Mouse (Mus musculus) heart, embryonic 11.5 days (tissue): ENCODE data around the gene Mcu. TPM values are rescaled to one million over a fixed set of nuclear protein-coding genes. Genes with fewer than 3 reads are reported as not detected.
A peak's percentile ranks its signal among the peaks of the same experiment; 100 is the strongest.

Experiments used
- ATAC-seq: fragments of 200-750 bp; cut with Nextera tagmentation; replicated peaks from 2 replicates; pipeline ENCODE4 v1.8.0; 2017; ENCODE audit warnings: moderate library complexity; ENCODE audit not compliant: insufficient number of reproducible peaks, low FRiP score, low TSS enrichment
- H3K27ac ChIP-seq: fragments of 300-500 bp; sonication (generic); 2 replicates; pipeline ENCODE4 v1.5.1; 2014; ENCODE audit warnings: mild to moderate bottlenecking, low read depth, low read length
- H3K27me3 ChIP-seq: fragments of 300-500 bp; sonication (generic); 2 replicates; pipeline ENCODE4 v1.6.1; 2014; ENCODE audit warnings: mild to moderate bottlenecking, low read length, mixed read lengths; ENCODE audit not compliant: control insufficient read depth, insufficient read depth
- H3K36me3 ChIP-seq: fragments of 300-500 bp; sonication (generic); 2 replicates; pipeline ENCODE4 v1.6.1; 2014; ENCODE audit warnings: mild to moderate bottlenecking, low read length, moderate library complexity, mixed read lengths; ENCODE audit not compliant: control insufficient read depth, insufficient read depth
- H3K4me1 ChIP-seq: fragments of 300-500 bp; sonication (generic); 2 replicates; pipeline ENCODE4 v1.6.1; 2014; ENCODE audit warnings: low read length; ENCODE audit not compliant: control insufficient read depth, insufficient read depth
- H3K4me2 ChIP-seq: fragments of 300-500 bp; sonication (generic); 2 replicates; pipeline ENCODE4 v1.6.1; 2014; ENCODE audit warnings: mild to moderate bottlenecking, moderate library complexity
- H3K4me3 ChIP-seq: fragments of 300-500 bp; sonication (generic); 2 replicates; pipeline ENCODE4 v1.5.1; 2014; ENCODE audit warnings: low read depth, low read length
- H3K9ac ChIP-seq: fragments of 300-500 bp; sonication (generic); 2 replicates; pipeline ENCODE4 v1.6.1; 2014; ENCODE audit warnings: mild to moderate bottlenecking, low read depth, low read length, moderate library complexity
- H3K9me3 ChIP-seq: fragments of 300-500 bp; sonication (generic); replicated peaks from 2 replicates; pipeline ENCODE4 v1.6.1; 2016; ENCODE audit warnings: low read length; ENCODE audit not compliant: control insufficient read depth
- WGBS: fragments of 180-500 bp; shearing (Covaris S2); extraction: QIAGEN DNeasy Blood & Tissue Kit; methylation state at CpG from one replicate; pipeline ENCODE4 v1.1.7; 2014; ENCODE audit not compliant: insufficient replicate concordance; 5-methylcytosine and 5-hydroxymethylcytosine counted together
- polyA plus RNA-seq: library from polyadenylated mRNA; unstranded; fragments of >200 nt; fragmentation: Nextera tagmentation; extraction: Ambion mirVana; gene quantifications from 2 replicates; pipeline ENCODE4 v1.2.1, GENCODE M21; 2014

The Mcu gene
- polyA plus RNA-seq, 1 experiment from 2014 or later, result 28.5 TPM

DNA sequence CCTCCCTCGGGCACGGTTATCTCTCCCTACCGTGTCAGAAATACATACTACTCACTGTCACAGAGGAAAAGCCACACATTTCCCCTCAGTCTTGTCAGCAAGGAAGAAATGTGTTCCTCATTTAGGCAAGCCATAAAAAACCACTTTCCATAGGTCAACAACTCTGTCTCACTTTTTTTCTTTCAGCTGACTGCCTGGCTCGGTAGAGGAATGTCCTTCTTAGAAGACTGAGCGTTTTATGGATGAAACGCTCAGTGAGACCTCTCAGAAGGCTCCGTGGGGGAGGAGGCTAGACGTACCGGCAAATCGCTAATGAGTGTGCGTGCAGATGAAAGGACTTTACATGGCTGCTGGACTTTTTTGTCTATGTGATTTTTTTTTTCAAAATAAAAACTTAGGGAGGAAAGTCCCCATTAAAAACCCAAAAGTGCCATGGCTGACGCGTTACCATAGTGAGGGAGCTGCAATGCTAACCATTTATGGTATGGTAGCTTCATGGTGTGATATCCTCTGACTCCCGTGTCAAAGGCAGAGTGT, 105.0 kb downstream of the Mcu start:
- H3K9ac ChIP-seq, result no peak overlapping the region

DNA sequence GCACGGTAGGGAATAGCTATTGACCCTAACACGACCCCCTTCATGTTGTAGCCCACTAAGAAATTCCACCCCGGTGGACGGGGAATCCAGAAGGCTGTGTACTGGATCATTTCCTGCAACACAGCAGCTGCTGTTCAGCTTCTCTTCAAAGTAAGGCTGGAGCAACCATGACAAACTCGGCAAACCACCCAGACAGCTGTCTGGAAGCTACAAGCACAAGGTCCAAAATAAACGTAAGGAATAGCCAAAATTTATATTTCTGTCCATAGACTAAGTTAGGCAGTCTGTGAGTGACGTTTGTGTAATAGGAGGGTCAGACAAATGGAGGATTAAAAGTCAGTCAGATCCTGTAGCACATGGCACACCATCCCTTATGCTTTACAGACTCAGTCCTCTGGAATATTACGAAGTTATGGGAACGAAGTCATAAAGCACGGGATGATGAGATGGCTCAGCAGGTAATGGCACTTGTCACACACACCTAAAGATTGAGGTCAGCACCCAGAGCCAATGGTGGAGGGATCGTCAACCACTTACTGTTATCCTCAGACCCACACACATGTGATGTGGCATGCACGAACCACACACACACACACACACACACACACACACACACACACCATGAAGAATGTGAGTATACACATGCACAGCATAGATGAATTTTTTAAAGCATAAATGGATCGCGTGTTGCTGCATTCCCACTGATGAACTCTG, 105.6 kb downstream of the Mcu start:
- Histone ChIP-seq H3K9ac (no peak overlapping the region), H3K4me3 (no peak overlapping the region), H3K9me3 (no peaks in the 10 kb centered on the region), H3K4me2 (peak overlapping the region; percentile 29), H3K27ac (peak overlapping the region; percentile 65), H3K36me3 (no peaks in the 10 kb centered on the region), H3K27me3 (no peaks in the 10 kb centered on the region), H3K4me1 (peaks cover 30% of the 10 kb centered on the region)
- ATAC-seq, result no peak
- 61% methylated on average over 14 of the region's 14 CpGs for WGBS

More for the DNA sequence above, 105.0 kb downstream of the Mcu start:
- Histone ChIP-seq H3K4me1 (peaks cover 30% of the 10 kb centered on the region), H3K4me3 (no peak overlapping the region), H3K4me2 (peak overlapping the region; percentile 29), H3K27ac (peak overlapping the region; percentile 65), H3K36me3 (no peaks in the 10 kb centered on the region), H3K9me3 (no peaks in the 10 kb centered on the region), H3K27me3 (no peaks in the 10 kb centered on the region)
- no peak for ATAC-seq
- WGBS, result 49% methylated on average over 14 of the region's 14 CpGs

DNA sequence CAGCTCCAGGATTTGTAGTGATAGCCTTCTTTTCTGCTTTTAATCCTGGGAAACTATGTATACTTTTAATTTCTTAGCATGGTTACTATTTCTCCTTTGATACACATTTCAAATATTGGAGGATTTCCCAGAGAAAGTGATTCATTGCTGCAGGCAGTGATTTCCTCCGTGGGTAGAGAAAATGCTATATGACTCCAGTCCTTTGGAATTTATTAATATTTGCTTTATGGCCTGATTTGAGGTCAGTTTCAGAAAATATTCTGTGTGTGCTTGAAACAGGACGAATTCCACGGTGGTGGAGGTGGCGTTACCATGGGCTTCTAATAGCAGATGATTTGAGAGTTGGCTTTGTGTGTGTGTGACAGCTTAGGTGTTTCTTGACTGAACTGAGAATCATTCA, 107.3 kb downstream of the Mcu start:
- WGBS, result 78% methylated on average over 4 of the region's 4 CpGs
- H3K36me3 ChIP-seq, result no peaks in the 10 kb centered on the region
- no peaks in the 10 kb centered on the region for H3K27me3 ChIP-seq
- no peak overlapping the region for H3K9ac ChIP-seq
- no peak overlapping the region for H3K27ac ChIP-seq
- H3K4me1 ChIP-seq, result peaks cover 21% of the 10 kb centered on the region
- ATAC-seq, result no peak
- no peak overlapping the region for H3K4me2 ChIP-seq
- H3K4me3 ChIP-seq, result no peak overlapping the region
- no peaks in the 10 kb centered on the region for H3K9me3 ChIP-seq

DNA sequence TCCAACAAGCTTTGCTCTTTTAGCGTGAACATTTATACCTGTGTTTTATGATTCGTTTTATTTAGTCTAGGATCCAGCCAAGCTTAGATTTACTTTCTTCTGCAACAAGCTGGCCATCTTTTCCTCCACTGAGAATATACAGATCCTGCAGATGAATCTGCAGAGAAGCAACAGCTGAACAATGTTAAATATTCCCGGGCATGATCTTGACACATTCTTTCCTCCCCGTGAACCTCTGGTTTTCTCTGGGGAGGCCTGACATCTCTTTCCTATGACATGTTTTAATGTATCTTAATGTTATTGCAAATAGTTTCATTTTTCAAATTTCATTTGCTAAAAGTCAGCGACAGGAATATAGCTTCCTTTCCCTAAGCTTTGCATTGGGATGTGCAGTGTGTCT, 109.8 kb downstream of the Mcu start:
- H3K4me3 ChIP-seq, result no peak overlapping the region
- H3K9ac ChIP-seq, result no peak overlapping the region
- H3K27me3 ChIP-seq, result no peaks in the 10 kb centered on the region
- peaks cover 29% of the 10 kb centered on the region for H3K4me1 ChIP-seq
- H3K36me3 ChIP-seq, result no peaks in the 10 kb centered on the region
- H3K27ac ChIP-seq, result no peak overlapping the region
- H3K9me3 ChIP-seq, result no peaks in the 10 kb centered on the region
- WGBS, result 65% methylated on average over 5 of the region's 5 CpGs
- no peak for ATAC-seq
- no peak overlapping the region for H3K4me2 ChIP-seq

DNA sequence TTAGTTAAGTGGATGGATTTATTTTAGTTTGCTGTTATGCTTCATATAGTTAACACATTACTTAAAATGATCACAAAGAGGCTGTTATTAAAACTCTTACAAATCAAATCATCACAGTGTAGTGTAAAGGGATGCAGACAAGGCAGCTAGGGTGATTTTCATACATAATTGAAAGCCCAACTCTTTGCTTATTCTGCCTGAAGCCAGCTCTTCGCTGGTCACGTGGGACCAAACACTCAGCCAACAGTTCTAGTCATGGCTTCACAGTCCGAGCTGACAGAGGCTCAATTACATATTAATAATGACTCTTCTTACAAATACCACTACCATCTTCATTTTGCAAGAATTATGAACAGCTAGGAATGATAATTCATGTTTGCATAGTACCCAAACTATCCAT, 112.2 kb downstream of the Mcu start:
- 73% methylated on average over 3 of the region's 3 CpGs for WGBS
- peaks cover 16% of the 10 kb centered on the region for H3K4me1 ChIP-seq
- no peaks in the 10 kb centered on the region for H3K27me3 ChIP-seq
- no peaks in the 10 kb centered on the region for H3K36me3 ChIP-seq
- H3K27ac ChIP-seq, result no peak overlapping the region
- H3K4me2 ChIP-seq, result no peak overlapping the region
- no peak for ATAC-seq
- no peak overlapping the region for H3K9ac ChIP-seq
- no peaks in the 10 kb centered on the region for H3K9me3 ChIP-seq
- H3K4me3 ChIP-seq, result no peak overlapping the region

DNA sequence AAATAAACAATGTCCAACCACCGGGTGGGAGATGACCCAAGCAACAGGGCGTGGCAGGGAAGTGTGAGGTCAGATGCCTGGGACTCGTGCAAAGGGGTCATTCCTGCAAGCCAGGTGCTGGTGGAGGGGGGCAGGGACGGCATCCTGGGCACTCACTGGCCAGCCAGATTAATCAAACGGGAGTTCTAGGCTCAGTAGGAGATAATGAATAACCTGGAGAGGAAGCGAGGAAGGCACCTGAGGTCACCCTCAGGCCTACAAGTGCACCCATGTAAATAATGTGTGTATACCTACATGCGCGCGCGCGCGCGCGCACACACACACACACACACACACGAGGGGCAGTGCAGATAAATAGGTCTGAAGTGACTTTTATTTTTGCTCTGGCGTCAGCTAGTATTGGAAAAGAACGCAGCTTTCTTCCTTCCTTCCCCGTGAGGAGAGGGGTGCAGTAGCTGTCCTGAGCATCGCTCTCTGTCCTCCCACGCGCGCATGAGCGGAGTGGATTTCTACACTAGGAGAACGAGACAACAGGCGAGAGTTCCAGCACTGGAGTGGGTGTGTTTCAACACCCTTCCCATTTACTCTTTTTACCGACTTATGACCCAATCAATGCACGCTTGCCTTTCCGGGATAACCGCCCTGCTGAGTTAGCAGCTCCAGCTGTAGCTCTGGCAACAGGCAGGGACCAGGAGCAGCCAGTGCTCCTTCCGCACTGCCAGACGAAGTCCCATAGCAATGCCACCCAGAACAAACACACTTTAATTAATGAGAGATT, 112.9 kb downstream of the Mcu start:
- Histone ChIP-seq H3K9ac (no peak overlapping the region), H3K4me2 (peak overlapping the region; percentile 51), H3K4me1 (peaks cover 16% of the 10 kb centered on the region), H3K27me3 (no peaks in the 10 kb centered on the region), H3K9me3 (no peaks in the 10 kb centered on the region), H3K27ac (no peak overlapping the region), H3K4me3 (peak overlapping the region; percentile 16), H3K36me3 (no peaks in the 10 kb centered on the region)
- ATAC-seq, result no peak
- WGBS, result 54% methylated on average over 31 of the region's 31 CpGs

DNA sequence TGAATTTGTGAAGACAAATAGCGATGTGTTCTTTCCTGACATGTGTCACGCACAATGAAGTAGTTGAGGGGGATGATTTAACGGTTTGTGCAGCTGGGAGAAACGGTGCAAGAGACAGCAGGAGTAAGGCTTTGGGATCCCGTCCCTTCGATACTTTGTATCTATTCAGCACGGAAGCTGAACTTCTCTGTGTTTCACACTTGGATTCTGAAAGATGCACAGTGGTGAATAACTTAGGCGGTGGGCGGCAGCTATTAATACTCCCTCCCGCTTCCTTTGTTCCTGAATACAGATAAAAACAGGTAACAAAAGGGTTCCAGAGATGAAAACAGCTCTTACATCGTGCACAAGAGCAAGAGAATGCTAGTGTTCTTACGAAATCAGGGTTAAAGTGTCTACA, 114.1 kb downstream of the Mcu start:
- H3K27ac ChIP-seq, result 0 out of 2 replicates have a peak overlapping the region, but pooled peaks have one; percentile 18
- H3K27me3 ChIP-seq, result no peaks in the 10 kb centered on the region
- no peak overlapping the region for H3K9ac ChIP-seq
- peaks cover 16% of the 10 kb centered on the region for H3K4me1 ChIP-seq
- no peak overlapping the region for H3K4me2 ChIP-seq
- H3K9me3 ChIP-seq, result no peaks in the 10 kb centered on the region
- H3K36me3 ChIP-seq, result no peaks in the 10 kb centered on the region
- no peak overlapping the region for H3K4me3 ChIP-seq
- 75% methylated on average over 12 of the region's 12 CpGs for WGBS
- ATAC-seq, result no peak

DNA sequence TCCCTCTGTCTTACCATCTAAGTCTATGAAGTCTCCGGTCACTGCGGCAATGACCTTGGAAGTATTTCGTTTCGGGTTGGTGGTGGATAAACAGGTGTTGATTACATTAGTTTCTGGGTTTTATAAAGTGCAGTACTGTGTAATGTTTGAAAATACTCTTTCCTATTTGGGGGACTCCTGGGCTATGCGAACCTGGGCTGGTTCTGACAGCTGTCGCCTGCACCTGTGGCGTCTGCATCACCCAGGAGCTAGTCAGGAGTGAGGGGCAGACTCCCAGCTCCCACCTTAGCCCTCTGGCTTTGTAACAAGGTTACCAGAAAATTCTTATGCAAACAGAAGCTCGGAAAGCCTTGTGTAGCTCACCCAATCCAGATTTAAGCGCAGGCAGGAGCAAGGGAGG, 114.7 kb downstream of the Mcu start:
- Histone ChIP-seq H3K27me3 (no peaks in the 10 kb centered on the region), H3K9ac (no peak overlapping the region), H3K4me3 (no peak overlapping the region), H3K4me1 (peaks cover 16% of the 10 kb centered on the region), H3K36me3 (no peaks in the 10 kb centered on the region), H3K27ac (0 out of 2 replicates have a peak overlapping the region, but pooled peaks have one; percentile 18), H3K9me3 (no peaks in the 10 kb centered on the region), H3K4me2 (no peak overlapping the region)
- WGBS, result 75% methylated on average over 9 of the region's 9 CpGs
- ATAC-seq, result no peak
